21 mouse cellular contexts compared by ENCODE assay signal in the genomic region with DNA sequence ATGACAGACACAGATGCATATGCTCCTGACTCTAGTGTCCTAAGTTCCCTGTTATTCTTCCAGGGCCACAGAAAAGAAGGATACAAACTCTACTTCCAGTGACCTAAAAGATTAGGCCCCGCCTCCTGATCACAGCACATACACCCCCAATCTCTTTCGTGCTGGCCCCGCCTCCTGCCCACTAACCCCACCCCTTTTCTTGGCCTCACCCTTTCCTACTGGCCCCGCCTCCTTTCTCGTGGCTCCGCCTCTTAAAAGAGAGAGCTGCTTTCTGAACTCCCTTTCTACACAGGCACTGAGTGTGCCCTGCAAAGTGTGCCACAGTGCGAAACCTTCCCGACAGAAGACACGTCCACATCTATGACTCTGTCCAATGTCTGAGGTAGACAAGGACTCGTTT. TPM values are rescaled to one million over a fixed set of nuclear protein-coding genes. Genes with fewer than 3 reads are reported as not detected.
DNase-seq lines count a peak whose midpoint lies in the region; ATAC-seq and TF ChIP-seq lines count a peak whose summit lies in the region.
"Had no signal": no experiment of that assay in that cellular context is flagged by ENCODE, and none has a peak within 500 bp of the region (broad histone marks: within the 10 kb centered on the region; RNA-seq: fewer than 3 reads in every experiment).

No protein-coding gene starts in this region.

- H3K9me3 ChIP-seq in midbrain, embryonic 10.5 days (replicated peaks), result no peaks in the 10 kb centered on the region
- no peaks in the 10 kb centered on the region for H3K9me3 ChIP-seq in midbrain, postnatal 0 days (ENCODE audit: low read length)
- H3K9me3 ChIP-seq in kidney, embryonic 14.5 days (ENCODE audit: control insufficient read depth, low read length), result no peaks in the 10 kb centered on the region
- H3K9me3 ChIP-seq: heart, embryonic 13.5 days; limb, embryonic 15.5 days; neural tube, embryonic 13.5 days had no signal

- WGBS in midbrain, embryonic 10.5 days, result 49% methylated on average over 10 of the region's 10 CpGs
- WGBS in midbrain, postnatal 0 days, result 59% methylated on average over 10 of the region's 10 CpGs
- 59% methylated on average over 10 of the region's 10 CpGs for WGBS in kidney, embryonic 14.5 days

- peak; percentile 18 for DNase-seq in embryo, embryonic 10.5 days (ENCODE audit: low spot score)
- DNase-seq in embryo, embryonic 9.5 days (ENCODE audit: extremely low spot score), result no peak
- peak; percentile 18 for DNase-seq in midbrain, embryonic 10.5 days (ENCODE audit: low spot score)
- DNase-seq in midbrain, postnatal 0 days (ENCODE audit: low spot score), result no peak
- DNase-seq in ZHBTc4 (ENCODE audit: low read depth, low spot score), result peak; percentile 75
- no peak for DNase-seq in spleen, adult 12 weeks (ENCODE audit: low spot score)
- DNase-seq: cerebellum, adult 9-10 months; gastrocnemius, postnatal 36 days had no signal

- H3K36me3 ChIP-seq in midbrain, embryonic 10.5 days, result no peaks in the 10 kb centered on the region
- no peaks in the 10 kb centered on the region for H3K36me3 ChIP-seq in midbrain, postnatal 0 days (ENCODE audit: insufficient read depth, low read length)
- H3K36me3 ChIP-seq in kidney, embryonic 14.5 days (ENCODE audit: control insufficient read depth, insufficient read depth, low read length), result no peaks in the 10 kb centered on the region
- H3K36me3 ChIP-seq: heart, embryonic 13.5 days; limb, embryonic 15.5 days; neural tube, embryonic 13.5 days had no signal

- no peak overlapping the region for H3K4me3 ChIP-seq in midbrain, embryonic 10.5 days
- H3K4me3 ChIP-seq in midbrain, postnatal 0 days (ENCODE audit: low read depth, low read length), result no peak overlapping the region
- H3K4me3 ChIP-seq in kidney, embryonic 14.5 days (ENCODE audit: low read length), result no peak overlapping the region
- H3K4me3 ChIP-seq: heart, embryonic 13.5 days; left cerebral cortex, adult 2 months; limb, embryonic 15.5 days; neural tube, embryonic 13.5 days had no signal

- no peak overlapping the region for H3K27ac ChIP-seq in midbrain, embryonic 10.5 days (replicated peaks)
- no peak overlapping the region for H3K27ac ChIP-seq in midbrain, postnatal 0 days (ENCODE audit: low read depth, low read length)
- H3K27ac ChIP-seq in kidney, embryonic 14.5 days (ENCODE audit: low read depth, low read length), result no peak overlapping the region
- H3K27ac ChIP-seq: heart, embryonic 13.5 days; left cerebral cortex, adult 2 months; limb, embryonic 15.5 days; macrophage; neural tube, embryonic 13.5 days had no signal

- H3K4me2 ChIP-seq in midbrain, postnatal 0 days (ENCODE audit: low read depth, low read length, poor library complexity, severe bottlenecking), result no peak overlapping the region
- H3K4me2 ChIP-seq in kidney, embryonic 14.5 days (replicated peaks; ENCODE audit: low read depth, low read length), result no peak overlapping the region
- H3K4me2 ChIP-seq: heart, embryonic 13.5 days; limb, embryonic 15.5 days; neural tube, embryonic 13.5 days had no signal

- ATAC-seq in midbrain, postnatal 0 days (ENCODE audit: low FRiP score), result no peak
- ATAC-seq in megakaryocyte-erythroid progenitor cell, adult 5-6 weeks (replicated peaks; ENCODE audit: low FRiP score, low TSS enrichment, poor library complexity, severe bottlenecking), result peak; percentile 43; the same call in 1 of the 2 replicates
- no peak for ATAC-seq in kidney, embryonic 14.5 days (ENCODE audit: low FRiP score, low TSS enrichment)
- ATAC-seq: intestine, postnatal 0 days; midbrain, embryonic 16.5 days had no signal

- H3K4me1 ChIP-seq in midbrain, embryonic 10.5 days, result peaks cover 8% of the 10 kb centered on the region; the same call in 1 of the 2 replicates
- H3K4me1 ChIP-seq in midbrain, postnatal 0 days (ENCODE audit: insufficient read depth, low read length), result no peaks in the 10 kb centered on the region
- no peaks in the 10 kb centered on the region for H3K4me1 ChIP-seq in kidney, embryonic 14.5 days (ENCODE audit: control insufficient read depth, insufficient read depth, low read length)
- H3K4me1 ChIP-seq: heart, embryonic 13.5 days; limb, embryonic 15.5 days; neural tube, embryonic 13.5 days had no signal

- TF ChIP-seq CTCF in midbrain, postnatal 0 days (IDR thresholded peaks at IDR 0.05), result no peak

- H3K27me3 ChIP-seq in midbrain, embryonic 10.5 days (ENCODE audit: low read depth, poor library complexity, severe bottlenecking), result no peaks in the 10 kb centered on the region
- H3K27me3 ChIP-seq in midbrain, postnatal 0 days (ENCODE audit: insufficient read depth, low read length), result no peaks in the 10 kb centered on the region
- no peaks in the 10 kb centered on the region for H3K27me3 ChIP-seq in kidney, embryonic 14.5 days (ENCODE audit: control insufficient read depth, insufficient read depth, low read length)
- H3K27me3 ChIP-seq: limb, embryonic 15.5 days; neural tube, embryonic 13.5 days had no signal

- H3K9ac ChIP-seq in midbrain, postnatal 0 days (replicated peaks; ENCODE audit: low read length, poor library complexity, severe bottlenecking), result no peak overlapping the region
- no peak overlapping the region for H3K9ac ChIP-seq in kidney, embryonic 14.5 days (ENCODE audit: low read depth, low read length)
- H3K9ac ChIP-seq: heart, embryonic 13.5 days; limb, embryonic 15.5 days; neural tube, embryonic 13.5 days had no signal

RNA-seq across cellular contexts. Expression of a gene that starts 7.7 kb away (rescaled TPM):
- polyA plus RNA-seq in midbrain, embryonic 10.5 days (2016; fragmentation: Nextera tagmentation; extraction: Ambion mirVana), result not detected in 2 replicates
- not detected in 2 replicates for total RNA-seq in midbrain, postnatal 0 days (2014; rRNA removed)
- polyA plus RNA-seq in midbrain, postnatal 0 days (2015; fragmentation: Nextera tagmentation; extraction: Ambion mirVana), result not detected in 2 replicates
- not detected in 2 replicates for total RNA-seq in megakaryocyte-erythroid progenitor cell, adult 5-6 weeks (2014; fragmentation: Nextera tagmentation)
- not detected in 2 replicates for total RNA-seq in megakaryocyte-erythroid progenitor cell, adult 5-6 weeks (2017)
- not detected in 2 replicates for polyA plus RNA-seq in kidney, embryonic 14.5 days (2014; fragmentation: Nextera tagmentation; extraction: Ambion mirVana)
- total RNA-seq: gastrocnemius, postnatal 36 days; hematopoietic stem cell, adult 5-6 weeks; left cerebral cortex, adult 2 months had no signal
- polyA plus RNA-seq: embryonic facial prominence, embryonic 11.5 days; heart, embryonic 13.5 days; intestine, postnatal 0 days; limb, embryonic 15.5 days; macrophage; midbrain, embryonic 16.5 days; neural tube, embryonic 13.5 days; spleen, adult 2 months; thymus, postnatal 0 days had no signal

RNA-seq across cellular contexts. Expression of a gene that starts 24.3 kb away (rescaled TPM):
- not detected in 2 replicates for polyA plus RNA-seq in midbrain, embryonic 10.5 days (2016; fragmentation: Nextera tagmentation; extraction: Ambion mirVana)
- total RNA-seq in midbrain, postnatal 0 days (2014; rRNA removed), result not detected in 2 replicates
- polyA plus RNA-seq in midbrain, postnatal 0 days (2015; fragmentation: Nextera tagmentation; extraction: Ambion mirVana), result 0.26 and 0.37 TPM in 2 replicates
- total RNA-seq in megakaryocyte-erythroid progenitor cell, adult 5-6 weeks (2014; fragmentation: Nextera tagmentation), result 0.69 TPM in 1 of 2 replicates, not detected in the other
- total RNA-seq in megakaryocyte-erythroid progenitor cell, adult 5-6 weeks (2017), result 0.47 and 1.1 TPM in 2 replicates
- polyA plus RNA-seq in kidney, embryonic 14.5 days (2014; fragmentation: Nextera tagmentation; extraction: Ambion mirVana), result 3.7 and 6.1 TPM in 2 replicates
- total RNA-seq: gastrocnemius, postnatal 36 days had no signal
- polyA plus RNA-seq: macrophage had no signal

RNA-seq across cellular contexts. Expression of a gene that starts 30.3 kb away (rescaled TPM):
- 0.14 and 0.20 TPM in 2 replicates for polyA plus RNA-seq in midbrain, embryonic 10.5 days (2016; fragmentation: Nextera tagmentation; extraction: Ambion mirVana)
- 0.27 TPM in 1 of 2 replicates, not detected in the other for total RNA-seq in midbrain, postnatal 0 days (2014; rRNA removed)
- polyA plus RNA-seq in midbrain, postnatal 0 days (2015; fragmentation: Nextera tagmentation; extraction: Ambion mirVana), result 0.35 and 0.39 TPM in 2 replicates
- total RNA-seq in megakaryocyte-erythroid progenitor cell, adult 5-6 weeks (2014; fragmentation: Nextera tagmentation), result not detected in 2 replicates
- 0.11 TPM in 1 of 2 replicates, not detected in the other for total RNA-seq in megakaryocyte-erythroid progenitor cell, adult 5-6 weeks (2017)
- 0.61 TPM in 1 of 2 replicates, not detected in the other for polyA plus RNA-seq in kidney, embryonic 14.5 days (2014; fragmentation: Nextera tagmentation; extraction: Ambion mirVana)

RNA-seq across cellular contexts. Expression of a gene that starts 53.4 kb away (rescaled TPM):
- polyA plus RNA-seq in midbrain, embryonic 10.5 days (2016; fragmentation: Nextera tagmentation; extraction: Ambion mirVana), result 19.8 and 22.2 TPM in 2 replicates
- total RNA-seq in midbrain, postnatal 0 days (2014; rRNA removed), result 26.7 and 34.2 TPM in 2 replicates
- 41.4 and 48.9 TPM in 2 replicates for polyA plus RNA-seq in midbrain, postnatal 0 days (2015; fragmentation: Nextera tagmentation; extraction: Ambion mirVana)
- total RNA-seq in megakaryocyte-erythroid progenitor cell, adult 5-6 weeks (2014; fragmentation: Nextera tagmentation), result 29.4 and 35.8 TPM in 2 replicates
- total RNA-seq in megakaryocyte-erythroid progenitor cell, adult 5-6 weeks (2017), result 42.4 and 70.7 TPM in 2 replicates
- polyA plus RNA-seq in kidney, embryonic 14.5 days (2014; fragmentation: Nextera tagmentation; extraction: Ambion mirVana), result 25.7 and 33.6 TPM in 2 replicates

Comparison
In these comparisons a context has a peak if more than half of its experiments do, and no peak if none do; other contexts are left out.
1. DNase-seq: peak in embryo, embryonic 10.5 days (single experiment), midbrain, embryonic 10.5 days (single experiment) and ZHBTc4 (single experiment); none in embryo, embryonic 9.5 days (single experiment), midbrain, postnatal 0 days (single experiment) and spleen, adult 12 weeks (single experiment).